Mouse (Mus musculus): Measurements from ENCODE around the gene Galk2. TPM values are rescaled to one million over a fixed set of nuclear protein-coding genes. Genes with fewer than 3 reads are reported as not detected.

The Galk2 gene
- polyA plus RNA-seq (2014; fragmentation: Illumina TruSeq; extraction: RNeasy Lipid Tissue Mini Kit (QIAGEN cat#74804); ENCODE audit: low replicate concordance) = 92.2 TPM

DNA sequence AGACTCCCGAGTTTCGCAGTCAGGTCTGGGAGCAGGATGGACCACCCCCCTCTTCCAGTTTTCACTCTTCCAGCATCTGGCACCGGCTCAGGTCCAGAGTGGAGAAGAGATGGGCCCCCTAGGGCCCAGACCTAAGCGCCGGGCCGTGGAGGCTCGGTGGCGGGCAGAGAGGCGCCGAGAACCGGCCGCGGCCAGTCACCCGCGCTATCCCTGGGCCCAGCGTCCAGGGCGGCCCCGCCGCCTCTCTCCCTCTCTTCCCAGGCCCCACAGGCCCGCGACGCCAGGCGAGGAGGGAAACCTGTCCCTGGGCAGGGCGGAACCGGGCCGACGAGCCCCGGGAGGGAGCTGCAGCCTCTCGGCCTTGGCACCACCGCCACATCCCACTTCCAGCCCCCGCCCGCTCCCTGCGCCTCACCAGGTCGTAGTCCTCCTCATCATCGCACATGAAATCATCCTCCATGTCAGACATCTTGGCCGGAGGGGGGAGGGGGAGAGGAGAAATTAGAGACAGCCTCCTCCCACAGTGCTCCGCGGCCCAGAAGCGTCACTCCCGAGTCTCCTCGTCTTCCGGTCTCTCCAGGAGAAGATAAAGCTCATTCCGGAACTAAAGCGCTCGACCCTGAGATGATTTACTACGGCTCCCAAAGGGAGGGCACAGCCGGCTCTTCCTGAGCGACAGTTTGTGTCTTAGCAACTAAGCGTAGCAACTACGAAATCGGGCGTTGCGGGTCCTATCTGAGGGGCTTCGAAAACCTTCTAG lies at the start of gene Galk2, which contains the start of gene Cops2:
TSS of gene Galk2 (plus strand) at position 589 of the 760 bp plus-strand sequence.
TSS of gene Cops2 (minus strand) at position 619 of the 760 bp plus-strand sequence.

Other genes starting within 250 kb of the Galk2 start
- gene Cep152, start 234.0 kb upstream of the Galk2 start, polyA plus RNA-seq (2014; fragmentation: Illumina TruSeq; extraction: RNeasy Lipid Tissue Mini Kit (QIAGEN cat#74804); ENCODE audit: low replicate concordance) = 1.7 TPM
- gene Eid1, start 186.0 kb upstream of the Galk2 start, polyA plus RNA-seq (2014; fragmentation: Illumina TruSeq; extraction: RNeasy Lipid Tissue Mini Kit (QIAGEN cat#74804); ENCODE audit: low replicate concordance) = 85.8 TPM
- 0.41 TPM for gene Shc4, start 135.0 kb upstream of the Galk2 start, polyA plus RNA-seq (2014; fragmentation: Illumina TruSeq; extraction: RNeasy Lipid Tissue Mini Kit (QIAGEN cat#74804); ENCODE audit: low replicate concordance)
- 70.8 TPM for gene Secisbp2l, start 76.2 kb upstream of the Galk2 start, polyA plus RNA-seq (2014; fragmentation: Illumina TruSeq; extraction: RNeasy Lipid Tissue Mini Kit (QIAGEN cat#74804); ENCODE audit: low replicate concordance)
- gene Cops2, start within 50 bp of the Galk2 start, polyA plus RNA-seq (2014; fragmentation: Illumina TruSeq; extraction: RNeasy Lipid Tissue Mini Kit (QIAGEN cat#74804); ENCODE audit: low replicate concordance) = 310 TPM
- 13.5 TPM for gene Fgf7, start 175.5 kb downstream of the Galk2 start, polyA plus RNA-seq (2014; fragmentation: Illumina TruSeq; extraction: RNeasy Lipid Tissue Mini Kit (QIAGEN cat#74804); ENCODE audit: low replicate concordance)

All from small intestine, adult 10 weeks (tissue).